Mouse (Mus musculus) G1E (cell line): ENCODE data around the gene Clmn.

Experiments
- CTCF ChIP-seq: IDR thresholded peaks from 2 replicates; pipeline ENCODE4 v1.5.1; 2012; ENCODE audit warnings: low read depth, low read length, inconsistent platforms, mixed read lengths
- GATA1 ChIP-seq: IDR thresholded peaks from 2 replicates; pipeline ENCODE4 v1.6.1; 2012; ENCODE audit warnings: borderline replicate concordance, low read length, inconsistent platforms, mixed read lengths
- POLR2AphosphoS5 ChIP-seq: IDR thresholded peaks from 2 replicates; pipeline ENCODE4 v1.6.1; 2012; ENCODE audit warnings: low read depth, low read length, inconsistent platforms; ENCODE audit not compliant: insufficient replicate concordance
- TAL1 ChIP-seq: conservative IDR thresholded peaks from 2 replicates; pipeline ENCODE4 v1.6.1; 2012; ENCODE audit warnings: low read depth, low read length, inconsistent platforms, mixed read lengths

- TF ChIP-seq CTCF (no peak), TAL1 (no peak), GATA1 (no peak), POLR2AphosphoS5 (no peak)
Observed at GRCm38 (mm10) chr12:104814291-104814690, 50.6 kb downstream of the Clmn start.
